In the genomic region with DNA sequence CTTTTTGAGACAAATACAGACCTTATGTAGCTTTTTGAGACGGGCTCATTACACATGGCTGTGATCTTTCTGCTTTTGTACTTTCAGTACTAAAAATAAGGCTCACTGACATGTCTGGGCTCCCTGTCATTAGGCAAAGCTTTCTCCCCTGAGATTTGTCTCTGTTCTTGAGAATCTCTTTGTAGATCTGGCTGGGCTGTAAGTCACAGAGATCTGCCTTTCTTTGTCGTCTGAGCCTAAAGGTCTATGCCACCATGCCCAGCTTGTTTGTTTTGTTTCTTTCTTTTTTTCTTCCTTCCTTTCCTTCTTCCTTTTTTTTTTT, we compare ENCODE assay signal across 37 mouse cellular contexts. TPM values are rescaled to one million over a fixed set of nuclear protein-coding genes. Genes with fewer than 3 reads are reported as not detected.
"Had no signal": no experiment of that assay in that cellular context is flagged by ENCODE, and none has a peak within 500 bp of the region (broad histone marks: within the 10 kb centered on the region; RNA-seq: fewer than 3 reads in every experiment).

No protein-coding gene starts in this region.

- H3K4me1 ChIP-seq: embryonic facial prominence, embryonic 10.5 days; embryonic facial prominence, embryonic 12.5 days; embryonic facial prominence, embryonic 13.5 days; embryonic facial prominence, embryonic 15.5 days; forebrain, embryonic 10.5 days; forebrain, embryonic 12.5 days; forebrain, embryonic 13.5 days; forebrain, embryonic 15.5 days had no signal

- H3K27ac ChIP-seq: embryonic facial prominence, embryonic 10.5 days; embryonic facial prominence, embryonic 12.5 days; embryonic facial prominence, embryonic 13.5 days; embryonic facial prominence, embryonic 15.5 days; forebrain, embryonic 10.5 days; forebrain, embryonic 12.5 days; forebrain, embryonic 13.5 days; forebrain, embryonic 15.5 days; gastrocnemius, adult 2 months; heart, adult 2 months had no signal

- H3K9me3 ChIP-seq: embryonic facial prominence, embryonic 10.5 days; embryonic facial prominence, embryonic 12.5 days; embryonic facial prominence, embryonic 13.5 days; embryonic facial prominence, embryonic 15.5 days; forebrain, embryonic 10.5 days; forebrain, embryonic 12.5 days; forebrain, embryonic 13.5 days; forebrain, embryonic 15.5 days had no signal

- DNase-seq: cerebellum, adult 9-11 months; cerebellum, postnatal 10 days; cerebellum, postnatal 14 days; cerebellum, postnatal 25 days; cerebellum, postnatal 36 days; embryo, embryonic 11 days; forebrain, postnatal 0 days; gastrocnemius, adult 2 months; gastrocnemius, postnatal 10 days; gastrocnemius, postnatal 14 days; gastrocnemius, postnatal 25 days; gastrocnemius, postnatal 36 days; heart, adult 18-20 months; heart, adult 2 months had no signal

- H3K27me3 ChIP-seq: embryonic facial prominence, embryonic 12.5 days; embryonic facial prominence, embryonic 13.5 days; embryonic facial prominence, embryonic 15.5 days; forebrain, embryonic 12.5 days; forebrain, embryonic 13.5 days; forebrain, embryonic 15.5 days had no signal

- ATAC-seq: forebrain, embryonic 13.5 days; forebrain, embryonic 14.5 days; forebrain, embryonic 15.5 days; forebrain, embryonic 16.5 days; forebrain, postnatal 0 days had no signal

- H3K4me2 ChIP-seq: embryonic facial prominence, embryonic 12.5 days; embryonic facial prominence, embryonic 13.5 days; embryonic facial prominence, embryonic 15.5 days; forebrain, embryonic 12.5 days; forebrain, embryonic 13.5 days; forebrain, embryonic 15.5 days had no signal

- H3K4me3 ChIP-seq: embryonic facial prominence, embryonic 10.5 days; embryonic facial prominence, embryonic 12.5 days; embryonic facial prominence, embryonic 13.5 days; embryonic facial prominence, embryonic 15.5 days; erythroblast, embryonic 14.5 days; forebrain, embryonic 10.5 days; forebrain, embryonic 12.5 days; forebrain, embryonic 13.5 days; forebrain, embryonic 15.5 days; gastrocnemius, adult 2 months; heart, adult 2 months had no signal

- H3K36me3 ChIP-seq: embryonic facial prominence, embryonic 10.5 days; embryonic facial prominence, embryonic 12.5 days; embryonic facial prominence, embryonic 13.5 days; embryonic facial prominence, embryonic 15.5 days; forebrain, embryonic 10.5 days; forebrain, embryonic 12.5 days; forebrain, embryonic 15.5 days had no signal

- H3K9ac ChIP-seq: embryonic facial prominence, embryonic 12.5 days; embryonic facial prominence, embryonic 13.5 days; embryonic facial prominence, embryonic 15.5 days; forebrain, embryonic 12.5 days; forebrain, embryonic 13.5 days; forebrain, embryonic 15.5 days; forebrain, postnatal 0 days had no signal

RNA-seq across cellular contexts. Expression of gene Lrrc2, which starts 14.5 kb away (rescaled TPM):
- polyA plus RNA-seq: erythroblast, embryonic 14.5 days; forebrain, embryonic 12.5 days had no signal

RNA-seq across cellular contexts. Expression of gene Tdgf1, which starts 19.9 kb away (rescaled TPM):
- total RNA-seq: common myeloid progenitor, adult 5-6 weeks; forebrain, postnatal 0 days; gastrocnemius, adult 18-20 months; gastrocnemius, adult 2 months; gastrocnemius, adult 8-10 months; gastrocnemius, postnatal 10 days; gastrocnemius, postnatal 14 days; gastrocnemius, postnatal 25 days; gastrocnemius, postnatal 36 days; gastrocnemius, postnatal 4 days; granulocyte monocyte progenitor cell, adult 5-6 weeks; heart, adult 18-20 months; heart, adult 2 months; heart, adult 8-10 months had no signal
- polyA plus RNA-seq: embryonic facial prominence, embryonic 10.5 days; embryonic facial prominence, embryonic 11.5 days; embryonic facial prominence, embryonic 12.5 days; erythroblast, embryonic 14.5 days; forebrain, embryonic 11.5 days; forebrain, embryonic 12.5 days; forebrain, embryonic 13.5 days; forebrain, embryonic 14.5 days; forebrain, embryonic 15.5 days; forebrain, embryonic 16.5 days; heart, adult 2 months had no signal

RNA-seq across cellular contexts. Expression of gene Rtp3, which starts 24.5 kb away (rescaled TPM):
- total RNA-seq: common myeloid progenitor, adult 5-6 weeks; forebrain, postnatal 0 days; granulocyte monocyte progenitor cell, adult 5-6 weeks had no signal
- polyA plus RNA-seq: embryonic facial prominence, embryonic 12.5 days; embryonic facial prominence, embryonic 15.5 days; erythroblast, embryonic 14.5 days; forebrain, embryonic 10.5 days; forebrain, embryonic 11.5 days; forebrain, embryonic 12.5 days; forebrain, embryonic 13.5 days; forebrain, embryonic 14.5 days; forebrain, embryonic 15.5 days; forebrain, embryonic 16.5 days; forebrain, postnatal 0 days had no signal

RNA-seq across cellular contexts. Expression of gene Fam240a, which starts 49.2 kb away (rescaled TPM):
- total RNA-seq: common myeloid progenitor, adult 5-6 weeks; forebrain, postnatal 0 days; granulocyte monocyte progenitor cell, adult 5-6 weeks; heart, adult 18-20 months; heart, adult 2 months; heart, adult 8-10 months had no signal
- polyA plus RNA-seq: cortical plate, adult 2 months; embryonic facial prominence, embryonic 10.5 days; embryonic facial prominence, embryonic 11.5 days; embryonic facial prominence, embryonic 12.5 days; embryonic facial prominence, embryonic 13.5 days; embryonic facial prominence, embryonic 14.5 days; embryonic facial prominence, embryonic 15.5 days; erythroblast, embryonic 14.5 days; forebrain, embryonic 10.5 days; forebrain, embryonic 11.5 days; forebrain, embryonic 12.5 days; forebrain, embryonic 13.5 days; forebrain, embryonic 14.5 days; forebrain, embryonic 15.5 days; forebrain, embryonic 16.5 days; frontal cortex, adult 2 months; gonadal fat pad, adult 2 months; heart, adult 2 months had no signal

RNA-seq across cellular contexts. Expression of gene Ltf, which starts 53.2 kb away (rescaled TPM):
- total RNA-seq: gastrocnemius, adult 2 months; gastrocnemius, adult 8-10 months; gastrocnemius, postnatal 25 days; gastrocnemius, postnatal 36 days; heart, adult 2 months had no signal
- polyA plus RNA-seq: cortical plate, adult 2 months; embryonic facial prominence, embryonic 10.5 days; erythroblast, embryonic 14.5 days; forebrain, embryonic 10.5 days; forebrain, embryonic 13.5 days had no signal
